Mouse (Mus musculus) inflammation-experienced regulatory T-cells, adult 6 months (primary cell): ENCODE measurements around the gene Thra. TPM values are rescaled to one million over a fixed set of nuclear protein-coding genes. Genes with fewer than 3 reads are reported as not detected.
A peak's percentile ranks its signal among the peaks of the same experiment; 100 is the strongest.
"Not testable (repeated sequence)": the region's sequence is repeated elsewhere in the genome, so short reads cannot be mapped to it uniquely, and the experiment has no call there.

Experiments used
- ATAC-seq: one replicate; pipeline ENCODE4 v1.8.0; 2017
- polyA plus RNA-seq, 3 experiments: library from polyadenylated mRNA; unstranded; fragments of 100-300 nt; shearing (Covaris generic); gene quantifications; one replicate each; pipeline ENCODE4 v1.2.1; 2017

Gene Thra
- polyA plus RNA-seq, 3 experiments from 2014 or later, result 1.3 to 6.3 (median 5.2) TPM

- no peak for ATAC-seq
These were observed 22.5 kb upstream of the Thra start for GRCm38 (mm10) chr11:98717904-98718303.

GRCm38 (mm10) chr11:98720756-98721155 is 19.7 kb upstream of the Thra start:
- ATAC-seq, result no peak

- no peak for ATAC-seq
These were observed 18.8 kb upstream of the Thra start for GRCm38 (mm10) chr11:98721458-98722226.

- ATAC-seq, result no peak
These were observed 17.3 kb upstream of the Thra start for GRCm38 (mm10) chr11:98723098-98723497.

DNA sequence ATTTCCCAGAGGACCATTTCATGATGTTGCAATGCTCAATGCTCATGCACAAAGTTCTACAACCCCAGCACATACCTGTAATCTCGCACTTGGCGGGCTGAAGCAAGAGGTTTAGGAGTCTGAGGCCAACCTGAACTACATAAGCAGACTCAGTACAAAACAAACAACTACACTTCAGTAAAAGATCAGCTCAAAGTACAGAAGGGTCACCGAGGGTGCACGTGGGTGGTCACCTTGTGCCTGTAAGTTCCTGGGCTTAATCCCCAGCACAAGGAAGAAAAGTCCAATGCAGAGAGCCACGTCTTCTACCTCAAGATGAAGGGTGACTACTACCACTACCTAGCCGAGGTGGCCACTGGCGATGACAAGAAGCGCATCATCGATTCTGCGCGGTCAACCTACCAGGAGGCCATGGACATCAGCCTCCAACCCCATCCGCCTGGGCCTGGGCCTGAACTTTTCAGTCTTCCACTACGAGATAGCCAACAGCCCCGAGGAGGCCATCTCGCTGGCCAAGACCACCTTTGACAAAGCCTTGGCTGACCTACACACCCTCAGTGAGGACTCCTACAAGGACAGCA is 14.4 kb upstream of the Thra start:
- no peak for ATAC-seq

DNA sequence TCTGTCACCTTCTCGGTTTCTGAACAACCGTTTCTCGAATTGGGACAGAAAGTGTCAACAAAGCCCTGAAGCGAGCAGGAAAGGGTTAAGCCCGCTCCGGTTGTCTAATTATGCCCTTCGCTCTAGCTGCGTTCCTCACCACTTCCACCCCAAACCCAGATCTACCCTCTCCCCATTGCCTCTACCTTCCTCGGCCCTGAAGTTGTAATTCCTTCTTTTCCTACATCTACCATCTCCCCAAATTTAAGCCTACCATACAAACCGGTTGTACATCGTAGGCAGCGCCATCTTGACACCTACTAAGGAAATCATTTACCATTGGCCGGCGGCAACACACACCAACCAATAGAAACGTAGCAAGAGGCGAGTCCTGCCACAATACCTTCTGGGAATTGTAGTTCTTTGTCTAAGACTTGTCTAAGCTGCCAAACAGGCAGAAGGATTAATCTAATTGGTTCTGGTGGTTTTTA is 11.3 kb upstream of the Thra start, which contains the start of gene Med24:
Gene Med24 (minus strand): TSS at position 317 of the 470 bp plus-strand sequence.
- peak; percentile 100 for ATAC-seq

DNA sequence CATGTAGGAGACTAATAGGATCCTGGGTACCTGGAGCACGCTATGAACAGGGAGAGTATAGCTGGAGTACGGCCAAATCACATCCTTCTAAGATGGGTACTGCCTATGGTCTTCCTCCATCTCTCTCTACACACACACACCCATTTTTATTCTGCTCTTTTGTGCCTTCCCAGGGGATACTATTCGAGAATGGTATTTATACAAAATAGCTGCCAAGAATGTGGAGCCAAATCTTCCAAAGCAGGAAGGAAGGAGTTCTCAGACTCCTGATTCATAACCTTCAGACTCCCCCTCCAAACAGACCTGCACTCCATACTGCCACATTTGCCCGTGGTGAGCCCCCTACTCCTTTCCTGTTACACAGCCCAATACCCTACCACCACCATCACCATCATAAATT is 9.7 kb upstream of the Thra start:
- no peak for ATAC-seq

- no peak for ATAC-seq
These were observed 9.3 kb upstream of the Thra start for GRCm38 (mm10) chr11:98731134-98731533.

GRCm38 (mm10) chr11:98734020-98734419 is 6.4 kb upstream of the Thra start:
- no peak for ATAC-seq

DNA sequence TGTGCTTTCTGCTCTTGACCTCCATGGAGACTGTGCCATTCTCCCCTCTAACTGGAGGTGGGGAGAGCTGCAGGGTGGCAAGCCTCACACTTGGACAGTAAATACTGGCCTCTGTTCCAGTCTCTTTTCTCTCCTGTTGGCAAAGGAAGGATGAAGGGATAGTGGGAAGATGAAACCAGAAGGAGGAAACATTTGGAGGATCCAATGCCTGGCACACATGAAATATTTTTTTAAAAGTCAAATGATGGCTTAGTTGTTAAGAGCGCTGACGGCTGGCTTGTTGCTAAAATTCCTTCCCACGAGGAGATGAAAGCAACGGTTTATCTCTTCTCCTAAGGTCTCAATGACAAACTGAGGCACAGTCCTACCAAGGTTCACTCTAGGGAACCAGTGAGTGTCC is 5.3 kb upstream of the Thra start:
- ATAC-seq, result no peak

- no peak for ATAC-seq
These were observed 4.3 kb upstream of the Thra start for GRCm38 (mm10) chr11:98736176-98736575.

GRCm38 (mm10) chr11:98737220-98737619 is 3.2 kb upstream of the Thra start:
- ATAC-seq, result not testable (repeated sequence)

GRCm38 (mm10) chr11:98738428-98738911 is 2.0 kb upstream of the Thra start:
- ATAC-seq, result no peak

- ATAC-seq, result no peak
These were observed 1.5 kb upstream of the Thra start for GRCm38 (mm10) chr11:98738925-98739324.

- no peak for ATAC-seq
These were observed 429 bp upstream of the Thra start for GRCm38 (mm10) chr11:98740026-98740392.

- ATAC-seq, result no peak
These were observed 698 bp downstream of the Thra start for GRCm38 (mm10) chr11:98741051-98741620.

DNA sequence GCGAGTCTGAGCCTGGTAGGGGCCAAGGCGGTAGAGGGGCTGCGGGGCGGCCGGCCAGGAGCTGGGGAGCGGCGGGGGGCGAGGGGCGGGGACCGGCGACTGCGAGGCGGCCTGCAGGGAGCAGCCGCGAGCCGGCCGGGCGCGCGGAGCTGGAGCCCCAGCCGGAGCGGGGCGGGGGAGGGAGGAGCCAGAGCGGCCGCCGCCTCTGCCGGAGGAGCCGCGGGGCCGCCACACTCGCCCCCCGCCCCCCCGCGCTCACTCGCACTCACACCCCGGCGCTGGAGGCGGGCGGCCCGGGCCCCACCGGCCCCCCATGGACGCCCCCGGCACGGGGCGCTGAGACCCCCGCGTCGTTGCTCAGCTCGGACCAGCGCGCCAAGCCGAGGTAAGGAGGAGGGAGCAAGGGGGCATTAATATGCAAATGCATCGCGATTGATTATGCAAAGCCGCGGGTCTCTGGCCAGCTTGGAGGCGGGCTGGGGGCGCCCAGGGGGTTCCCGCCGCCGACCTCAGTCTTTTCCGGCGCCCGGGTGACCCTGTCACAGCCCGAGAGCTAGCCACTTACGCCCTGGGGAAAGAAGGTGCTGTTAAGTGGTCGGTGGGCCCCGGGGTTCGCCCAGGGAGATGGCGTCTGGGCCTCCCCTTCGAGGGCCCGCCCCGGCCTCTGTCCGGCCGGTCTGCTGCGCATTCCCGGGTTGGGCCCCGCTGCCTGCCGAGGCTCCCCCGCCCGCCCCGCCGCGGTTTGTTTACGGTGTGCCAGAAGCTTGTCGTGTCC is 1.4 kb downstream of the Thra start:
- ATAC-seq, result peak; percentile 91

GRCm38 (mm10) chr11:98742397-98743291 is 2.2 kb downstream of the Thra start:
- no peak for ATAC-seq

DNA sequence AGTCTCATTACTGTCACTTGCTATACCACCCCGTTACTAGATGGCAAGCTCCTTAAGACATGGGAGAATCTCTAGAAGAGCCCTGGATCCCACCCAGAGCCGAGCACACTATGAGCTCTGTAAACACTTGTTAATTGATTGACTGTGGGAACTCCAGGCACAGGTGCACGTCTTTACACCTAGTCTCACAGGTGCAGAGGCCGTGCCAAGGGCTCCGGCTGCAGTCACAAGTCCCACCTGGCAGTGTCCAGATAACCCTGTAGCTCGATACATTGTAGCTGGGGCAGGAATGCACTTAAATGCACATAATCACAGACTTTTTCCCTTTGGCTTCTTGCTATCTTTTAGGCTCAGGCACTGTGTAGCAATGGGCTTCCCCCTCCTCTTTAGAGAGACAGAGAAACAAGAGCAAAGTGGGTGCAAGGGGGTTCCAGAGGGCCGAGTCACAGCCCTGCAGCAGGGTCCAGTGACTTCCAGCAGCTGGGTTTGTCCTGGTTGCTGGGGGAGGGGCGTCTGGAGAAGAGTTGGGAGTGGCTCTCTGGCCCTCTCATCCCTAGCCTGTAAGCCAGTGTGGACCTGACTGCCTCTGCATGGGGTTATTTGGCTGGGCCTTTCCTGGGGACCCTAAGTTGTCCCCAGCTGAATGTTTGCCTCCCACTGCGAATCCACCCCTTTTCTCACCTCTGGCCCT is 3.4 kb downstream of the Thra start:
- no peak for ATAC-seq

DNA sequence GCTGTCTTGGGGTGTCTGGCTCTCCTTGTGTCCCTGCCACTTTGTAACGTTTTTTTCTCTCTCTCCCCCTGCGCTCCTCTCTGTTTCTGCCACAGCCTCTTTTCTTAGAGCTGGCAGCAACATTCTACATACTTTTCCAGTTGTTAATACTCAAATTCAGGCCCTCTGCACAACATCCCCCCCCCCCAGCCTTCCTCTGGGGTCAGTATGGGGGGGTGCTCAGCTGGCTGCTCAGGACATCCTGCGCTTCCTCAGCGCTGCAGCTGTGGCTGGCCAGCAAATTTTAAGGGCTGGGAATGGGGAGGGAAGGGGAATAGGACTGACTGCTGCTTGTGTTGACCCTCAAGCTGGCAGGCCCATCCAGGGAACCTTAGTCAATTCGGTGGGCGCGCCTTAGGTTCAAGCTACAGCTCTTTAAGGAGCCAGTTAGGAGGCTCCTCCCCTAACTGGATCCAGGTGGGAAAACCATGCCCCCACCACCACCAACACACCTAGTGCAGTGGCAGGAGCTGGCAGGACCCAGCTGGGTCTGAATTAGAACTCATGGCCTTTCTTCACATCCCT is 4.1 kb downstream of the Thra start:
- ATAC-seq, result no peak
